Mouse (Mus musculus): ENCODE results near the gene Tob2. TPM values are rescaled to one million over a fixed set of nuclear protein-coding genes. Genes with fewer than 3 reads are reported as not detected.

Tob2 gene
- total RNA-seq, 4 experiments from 2014 or later: 26.6 to 40.2 (median 33.5) TPM

DNA sequence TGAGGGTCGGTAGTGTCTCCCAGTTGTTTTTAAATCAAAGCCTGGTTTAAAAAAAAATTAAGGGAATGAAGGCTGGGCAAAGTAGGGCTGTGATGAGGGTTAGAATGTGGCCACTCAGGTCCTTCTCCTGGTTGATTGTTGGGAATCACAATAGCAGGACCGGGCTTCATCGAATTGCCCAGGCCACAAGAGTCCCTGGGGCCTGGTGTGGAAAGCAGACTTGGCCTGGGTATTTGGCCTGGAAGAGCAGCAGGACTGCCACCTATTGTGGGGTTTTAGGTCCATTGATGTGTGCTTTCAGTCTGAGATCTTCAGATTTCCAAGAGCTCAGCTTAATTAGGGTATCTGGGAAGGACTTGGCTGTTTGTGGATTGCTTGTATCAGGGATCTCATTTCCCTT lies 46.3 kb downstream of the Tob2 start:
- no peak for DNase-seq (ENCODE audit: low spot score in 2 of 2)

DNA sequence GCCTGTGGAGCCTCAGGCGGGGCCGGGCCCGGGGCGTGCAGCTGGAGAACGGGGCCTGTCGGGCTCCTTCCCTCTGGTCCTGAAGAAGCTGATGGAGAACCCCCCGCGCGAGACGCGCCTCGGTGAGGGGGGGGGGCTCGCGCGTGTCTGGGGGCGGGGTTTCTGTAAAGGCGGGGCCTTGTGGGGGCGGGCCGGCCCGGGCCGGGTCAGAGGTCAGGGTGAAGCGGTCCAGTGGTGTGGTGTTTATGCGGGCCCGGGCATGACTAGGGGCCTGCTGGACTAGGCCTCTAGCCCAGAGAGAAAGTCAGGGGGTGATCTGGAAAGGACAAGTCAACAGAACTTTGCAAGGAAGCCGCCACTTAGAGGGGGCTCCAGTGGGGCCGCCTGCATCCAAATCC lies 47.0 kb downstream of the Tob2 start:
- no peak for DNase-seq (ENCODE audit: low spot score in 2 of 2)

DNA sequence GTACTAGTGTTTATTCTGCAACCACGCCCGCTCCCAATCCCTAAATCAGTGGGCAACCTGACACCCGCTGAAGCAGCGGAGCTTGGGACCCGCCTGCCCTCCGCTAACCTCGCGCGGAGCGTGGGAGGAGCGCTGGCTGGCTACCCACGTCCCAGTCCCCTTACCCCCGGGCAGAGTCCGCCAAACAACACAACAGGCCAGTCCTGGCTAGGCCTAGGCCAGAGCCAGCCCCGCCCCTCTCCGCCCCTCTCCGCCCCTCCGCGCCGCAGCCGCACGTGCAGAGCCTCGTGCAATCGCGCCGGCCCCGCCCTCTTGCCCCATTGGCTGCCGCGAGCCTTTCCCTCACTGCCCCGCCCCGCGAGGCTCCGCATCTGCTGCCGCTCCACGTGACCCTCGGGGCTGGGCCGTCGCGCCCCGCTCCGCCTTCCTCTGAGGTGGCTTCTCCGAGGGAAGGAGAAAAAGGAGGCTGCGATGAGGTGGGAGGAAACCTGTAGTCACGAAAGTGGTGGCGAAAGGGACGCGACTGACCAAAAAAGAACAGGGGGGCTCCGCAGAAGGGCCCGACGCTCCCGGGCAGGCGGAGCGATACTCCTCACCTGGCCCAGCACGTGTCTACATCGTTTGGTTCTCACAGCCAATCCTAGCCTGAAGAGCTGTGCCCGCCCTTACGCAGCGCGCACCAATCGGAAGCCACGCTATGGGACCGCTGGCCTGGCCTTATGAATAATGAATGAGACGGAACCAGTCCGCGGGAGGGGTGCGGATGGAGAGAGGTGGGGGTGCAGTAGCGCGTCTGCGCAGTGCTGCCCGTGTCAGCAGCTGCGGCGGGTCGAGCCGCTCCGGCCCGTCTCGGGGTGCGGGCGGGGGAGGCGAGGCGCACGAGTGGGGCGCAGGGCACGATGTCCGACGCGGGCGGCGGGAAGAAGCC lies 47.7 kb downstream of the Tob2 start:
- DNase-seq (ENCODE audit: low spot score in 2 of 2): peak; percentile 93 to 99

DNA sequence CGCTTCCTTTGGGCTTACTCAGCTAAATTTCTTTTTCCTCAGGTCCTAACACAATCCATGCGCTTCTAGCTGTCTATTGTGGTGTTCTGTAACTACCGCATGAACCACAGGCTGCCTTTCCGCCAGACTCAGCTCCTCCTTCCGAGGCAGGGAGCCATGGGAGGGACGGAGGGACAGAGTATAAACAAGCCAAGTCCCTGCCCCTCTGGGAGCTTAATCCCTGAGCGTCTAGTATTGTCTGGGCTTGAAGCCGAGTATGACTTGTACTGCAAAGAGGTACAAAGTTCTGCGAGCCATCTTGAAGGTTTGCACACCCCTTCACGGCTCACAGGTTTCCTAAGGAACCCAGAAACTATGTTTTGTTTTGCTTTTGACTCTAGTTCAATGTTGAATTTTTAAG lies 48.4 kb downstream of the Tob2 start:
- DNase-seq (ENCODE audit: low spot score in 2 of 2): peak; percentile 62 to 85

DNA sequence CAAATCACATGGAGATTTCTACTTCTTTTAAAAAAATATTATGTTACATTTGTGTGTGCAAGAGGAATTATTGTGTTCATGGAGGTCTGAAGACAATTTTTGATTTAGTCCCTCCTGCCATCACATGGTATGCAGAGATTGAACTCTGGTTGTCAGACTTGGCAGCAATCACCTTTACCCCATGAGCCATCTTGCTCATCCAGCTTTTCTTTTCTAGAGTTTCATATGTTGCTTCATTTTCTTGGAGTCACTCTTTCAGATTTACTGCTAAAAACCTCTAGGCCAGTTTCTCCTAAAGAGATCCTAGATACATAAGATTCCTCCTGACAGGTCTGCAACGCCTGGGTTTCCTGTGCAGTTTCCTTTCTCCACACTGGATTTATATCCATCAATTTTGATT lies 49.0 kb downstream of the Tob2 start:
- no peak for DNase-seq (ENCODE audit: low spot score in 2 of 2)

DNA sequence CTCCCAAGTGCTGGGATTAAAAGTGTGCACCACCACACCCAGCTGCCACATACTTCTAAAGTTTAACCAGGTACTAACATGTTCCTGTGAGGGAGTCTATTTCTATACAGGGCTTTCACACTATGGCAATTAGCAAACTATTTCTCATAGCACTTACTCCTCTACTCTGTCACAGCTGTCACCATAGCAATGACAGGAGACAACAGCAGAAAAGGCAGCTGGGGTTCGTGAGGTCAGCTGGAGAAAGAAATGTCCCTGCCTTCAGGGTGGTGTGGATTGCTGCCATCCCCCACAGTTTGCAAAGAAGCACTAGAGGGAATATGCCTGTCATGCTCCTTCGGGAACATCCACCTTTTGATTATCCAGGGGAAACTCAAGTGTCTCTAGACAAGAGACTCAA lies 49.8 kb downstream of the Tob2 start:
- no peak for DNase-seq (ENCODE audit: low spot score in 2 of 2)

DNA sequence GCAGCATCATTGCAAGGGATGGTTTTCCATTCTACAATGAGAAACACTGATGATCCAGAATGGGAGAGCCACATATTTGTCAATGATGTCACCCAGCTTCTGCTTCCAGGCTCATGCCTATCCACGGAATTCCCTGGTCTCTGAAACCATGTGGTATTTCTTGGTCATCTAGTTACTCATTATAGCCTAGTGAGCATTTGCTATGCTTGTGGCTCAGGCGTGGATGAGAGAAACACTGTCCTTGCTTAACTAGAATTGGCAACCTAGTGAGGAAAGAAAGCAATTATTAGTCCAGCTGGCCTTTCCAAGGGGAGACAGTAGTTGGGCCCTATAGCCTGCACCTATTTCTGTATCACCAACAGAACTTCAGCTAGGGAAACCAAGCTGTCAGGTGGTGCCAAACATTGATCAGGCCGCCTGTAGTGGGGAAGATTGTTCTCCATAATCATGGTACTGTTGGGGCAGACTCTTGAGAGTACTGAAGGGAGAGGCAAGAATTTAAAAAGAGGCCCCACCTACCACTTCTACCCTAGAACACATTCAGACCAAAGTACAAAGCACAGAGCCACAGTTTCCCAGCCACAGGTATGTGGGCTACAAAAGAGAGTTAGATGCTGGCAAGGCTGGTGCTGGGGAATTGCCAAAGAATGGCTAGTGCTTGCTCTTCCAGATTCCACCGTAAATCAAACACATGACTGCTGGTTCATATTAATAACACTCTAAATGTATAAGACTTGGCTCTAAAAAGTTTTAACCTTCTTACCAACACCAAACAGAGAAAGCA lies 51.8 kb downstream of the Tob2 start:
- DNase-seq (ENCODE audit: low spot score in 2 of 2): no peak

DNA sequence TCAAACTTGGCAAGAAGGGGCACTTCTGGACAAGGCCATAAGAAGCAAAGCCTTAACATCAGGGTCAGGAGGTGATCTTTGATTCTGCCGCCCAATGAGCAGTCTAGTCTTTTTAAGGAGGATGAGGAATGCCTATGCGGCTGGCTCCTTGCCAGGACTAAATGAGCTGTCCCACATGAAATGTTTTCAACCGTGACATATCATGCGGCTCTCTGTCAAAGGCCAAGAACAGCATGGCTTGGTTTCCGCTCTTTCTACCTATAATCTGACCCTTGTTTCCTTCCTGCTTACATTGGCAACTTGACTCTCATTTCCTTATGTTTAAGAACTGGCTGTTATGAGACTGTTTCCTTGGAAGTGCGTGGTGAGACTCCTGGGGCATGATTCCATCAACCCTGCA lies 53.0 kb downstream of the Tob2 start:
- no peak for DNase-seq (ENCODE audit: low spot score in 2 of 2)

DNA sequence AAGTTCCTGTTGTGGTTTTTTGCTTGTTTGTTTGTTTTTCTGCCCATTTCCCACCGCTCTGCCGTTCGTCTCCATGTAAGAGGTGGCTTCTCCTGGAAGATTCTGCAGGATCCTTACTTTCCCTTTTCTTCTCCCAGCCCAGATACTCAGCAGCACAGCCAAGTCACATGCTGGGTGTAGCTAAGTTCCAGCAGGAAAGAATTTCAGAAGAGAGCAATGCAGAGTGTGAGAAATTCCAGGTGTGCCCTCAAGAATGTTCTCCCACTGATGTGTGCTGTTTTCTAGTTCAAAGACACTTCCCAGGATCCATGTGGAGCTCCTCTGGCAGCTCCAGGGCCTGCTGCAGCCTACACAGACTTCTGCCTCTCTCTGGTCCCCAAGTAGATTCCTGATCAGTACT lies 53.7 kb downstream of the Tob2 start:
- DNase-seq (ENCODE audit: low spot score in 2 of 2): no peak

DNA sequence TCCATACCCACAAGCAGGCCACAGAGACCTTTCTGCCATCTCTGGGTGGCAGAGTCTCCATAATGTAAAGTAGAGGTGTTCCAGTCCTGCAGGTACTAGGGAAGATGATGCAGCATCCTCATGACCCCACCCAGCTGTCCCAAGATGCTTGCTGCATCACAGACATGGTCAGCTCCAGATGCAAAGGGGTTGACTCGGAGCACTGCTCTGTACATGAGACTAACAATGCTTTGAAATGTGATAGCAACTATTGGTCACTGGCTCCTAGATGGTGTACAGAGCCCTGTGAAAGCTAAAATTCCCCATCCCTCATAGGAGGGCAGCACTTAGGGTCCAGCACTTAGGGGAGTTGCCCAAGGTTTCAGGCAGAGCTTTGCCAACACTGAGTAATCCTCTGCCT lies 54.4 kb downstream of the Tob2 start:
- DNase-seq (ENCODE audit: low spot score in 2 of 2): no peak

DNA sequence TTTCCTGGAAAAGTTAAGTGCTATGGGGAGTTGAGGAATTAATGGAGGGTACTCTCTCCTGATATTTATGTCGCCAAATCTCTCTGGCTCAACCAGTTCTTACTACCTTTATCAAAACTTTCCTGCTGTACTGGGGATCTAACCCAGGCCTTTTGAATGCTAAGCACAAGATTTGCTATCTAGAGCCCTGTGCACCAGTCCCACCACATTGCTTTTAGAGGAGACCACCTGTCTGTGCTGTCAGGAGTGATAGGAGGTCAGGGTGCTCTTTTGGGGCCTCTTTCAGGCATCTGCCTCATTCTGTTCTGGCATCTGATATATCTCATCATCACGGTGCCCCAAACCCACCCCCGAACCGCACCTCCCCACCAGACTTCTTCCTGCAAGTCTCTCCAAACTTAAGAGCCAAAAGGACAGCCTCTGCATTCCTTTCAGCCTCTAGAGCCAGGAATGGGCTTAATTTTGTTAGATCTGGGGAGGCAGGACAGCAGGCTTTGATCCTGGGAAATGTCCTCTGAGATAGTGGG lies 55.1 kb downstream of the Tob2 start:
- DNase-seq (ENCODE audit: low spot score in 2 of 2): no peak

DNA sequence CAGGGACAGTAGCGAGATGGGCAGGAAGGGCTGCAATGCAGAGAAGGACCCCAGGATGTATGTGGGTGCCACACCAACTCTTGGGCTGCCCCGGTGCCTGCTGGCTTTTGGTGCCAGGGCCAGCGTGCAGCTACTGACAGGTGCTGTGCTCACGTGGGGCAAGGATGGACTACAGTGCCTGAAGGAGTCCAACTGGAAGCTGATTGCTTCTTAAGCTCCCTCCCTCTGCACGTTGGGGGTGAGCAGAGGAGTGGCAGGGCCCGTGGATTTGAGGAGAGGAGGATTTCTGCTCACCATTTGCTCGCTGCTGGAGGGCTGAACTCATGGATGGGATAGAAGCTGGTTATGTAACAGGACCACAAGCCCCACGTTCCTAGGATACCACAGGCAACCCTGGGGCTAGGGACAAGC lies 55.6 kb downstream of the Tob2 start:
- peak in 1 of 2 experiments; percentile 79 for DNase-seq (ENCODE audit: low spot score in 2 of 2)

DNA sequence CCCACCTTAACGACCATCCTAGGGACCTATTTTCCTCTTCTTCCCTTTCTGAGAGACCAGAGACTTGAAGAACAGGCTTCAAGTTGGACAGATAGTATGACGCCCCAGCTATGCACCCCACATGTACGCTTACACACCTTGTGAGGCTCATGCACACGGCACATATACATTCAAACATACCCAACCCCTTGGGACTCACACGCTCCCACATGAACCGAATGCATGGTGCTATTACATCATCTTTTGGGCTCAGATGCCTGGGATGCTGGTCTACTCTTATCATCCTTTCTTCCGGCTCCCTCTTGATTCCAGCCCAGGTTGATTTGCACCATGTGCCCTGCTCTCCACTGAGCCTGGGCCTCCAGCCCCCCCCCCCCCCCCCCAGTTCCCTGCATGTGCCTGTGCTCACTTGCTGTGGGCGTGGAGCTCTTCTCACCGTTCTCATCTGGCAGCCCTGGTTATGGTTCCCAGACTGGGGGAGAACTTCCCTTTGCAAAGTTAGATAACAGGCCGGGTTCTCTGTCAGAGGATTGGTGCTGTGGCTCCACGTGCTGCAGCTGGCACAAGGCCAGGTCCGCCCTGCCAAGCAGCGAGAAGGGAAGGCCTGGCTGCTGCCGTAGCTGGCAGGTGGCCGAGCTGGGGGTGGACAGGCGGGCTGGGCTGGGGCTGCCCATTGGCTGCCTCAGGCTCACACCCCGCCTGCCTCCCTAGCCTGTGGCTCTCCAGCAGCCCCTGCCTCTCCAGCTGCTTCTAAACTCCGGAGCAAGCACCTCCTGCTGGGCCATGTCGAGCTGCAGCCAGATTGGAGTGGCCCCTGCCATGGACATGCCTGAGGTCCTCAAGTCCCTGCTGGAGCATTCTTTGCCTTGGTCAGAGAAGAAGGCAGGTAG lies 56.4 kb downstream of the Tob2 start, which contains the start of gene Tef:
Tef (plus strand) TSS at position 421 of the 890 bp plus-strand sequence.
- DNase-seq (ENCODE audit: low spot score in 2 of 2): peak; percentile 99 to 100

DNA sequence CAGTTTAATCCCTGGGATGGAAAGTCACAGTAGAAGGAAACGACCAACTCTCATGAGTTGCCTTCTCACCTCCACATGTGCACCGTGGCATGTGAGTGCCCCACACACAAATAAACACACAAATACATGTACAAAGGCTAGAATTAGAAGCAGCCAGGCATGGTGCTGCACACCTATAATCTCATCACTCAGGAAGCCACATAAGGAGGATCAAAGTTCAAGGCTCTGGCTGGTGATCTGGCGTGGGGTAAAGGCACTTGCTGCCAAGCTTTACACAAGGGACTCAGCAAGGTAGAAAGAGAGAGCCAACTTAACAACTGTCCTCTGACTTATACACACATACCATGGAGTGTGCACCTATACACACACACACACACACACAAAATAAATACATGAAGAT lies 58.2 kb downstream of the Tob2 start:
- no peak for DNase-seq (ENCODE audit: low spot score in 2 of 2)

DNA sequence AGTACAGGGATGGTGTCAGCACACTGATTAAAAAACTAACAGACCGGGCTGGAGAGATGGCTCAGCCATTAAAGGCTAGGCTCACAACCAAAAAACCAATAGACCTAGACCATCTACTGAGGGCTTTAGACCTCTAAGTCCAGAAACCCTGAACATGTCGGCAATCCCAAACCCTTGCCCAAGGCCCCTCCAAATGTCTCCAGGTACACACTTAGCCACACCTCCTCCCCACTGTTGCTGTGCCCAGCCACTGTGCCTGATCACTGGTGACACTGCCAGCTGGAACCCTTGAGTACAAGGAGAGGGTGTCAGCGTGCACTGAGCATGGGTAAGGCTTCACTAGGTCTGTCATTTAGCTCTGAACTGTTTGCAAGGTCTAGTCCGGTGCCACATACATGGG lies 60.2 kb downstream of the Tob2 start:
- no peak for DNase-seq (ENCODE audit: low spot score in 2 of 2)

Other genes with a start within 250 kb of the Tob2 start
- gene L3mbtl2, start 194.9 kb downstream of the Tob2 start, total RNA-seq (2022): 10 to 100 TPM; 39.8 to 45.8 (median 43.9) TPM
- gene Chadl, start 161.5 kb downstream of the Tob2 start, total RNA-seq (2022): 10 to 100 TPM in 3 of 4 experiments, 1 to 10 TPM in 1; 9.7 to 14.7 (median 13.1) TPM
- gene Zc3h7b, start 113.7 kb downstream of the Tob2 start, total RNA-seq (2022): 100 to 1,000 TPM; 147 to 167 (median 158) TPM
- 100 to 1,000 TPM; 200 to 222 (median 212) TPM for gene Rangap1, start 113.3 kb downstream of the Tob2 start, total RNA-seq (2022)
- 100 to 1,000 TPM; 255 to 311 (median 291) TPM for gene Tef, start 56.4 kb downstream of the Tob2 start, total RNA-seq (2022)
- gene Phf5a, start 13.1 kb upstream of the Tob2 start, total RNA-seq (2022): 10 to 100 TPM; 38.1 to 43.5 (median 38.2) TPM
- 100 to 1,000 TPM; 453 to 537 (median 485) TPM for gene Aco2, start 13.5 kb upstream of the Tob2 start, total RNA-seq (2022)
- gene Polr3h, start 67.4 kb upstream of the Tob2 start, total RNA-seq (2022): 10 to 100 TPM; 52.4 to 56.6 (median 55.3) TPM
- 10 to 100 TPM; 73.0 to 81.8 (median 75.8) TPM for gene Csdc2, start 78.0 kb upstream of the Tob2 start, total RNA-seq (2022)
- gene Pmm1, start 102.1 kb upstream of the Tob2 start, total RNA-seq (2022): 100 to 1,000 TPM; 180 to 198 (median 188) TPM
- not detected for gene 1700029P11Rik, start 121.7 kb upstream of the Tob2 start, total RNA-seq (2022)
- 10 to 100 TPM; 21.9 to 28.5 (median 26.0) TPM for gene Xrcc6, start 129.0 kb upstream of the Tob2 start, total RNA-seq (2022)
- gene Desi1, start 175.1 kb upstream of the Tob2 start, total RNA-seq (2022): 100 to 1,000 TPM in 2 of 4 experiments, 10 to 100 TPM in 2; 81.8 to 126 (median 105) TPM
- 100 to 1,000 TPM; 103 to 133 (median 117) TPM for gene Snu13, start 188.8 kb upstream of the Tob2 start, total RNA-seq (2022)
- gene 4930407I10Rik, start 200.4 kb upstream of the Tob2 start, total RNA-seq (2022): not detected
- 1 to 10 TPM; 3.9 to 5.5 (median 4.0) TPM for gene Mei1, start 211.2 kb upstream of the Tob2 start, total RNA-seq (2022)

Measured in left cerebral cortex, adult 8-10 months (tissue).